Mouse (Mus musculus): ENCODE results near the gene Dnm1l. TPM values are rescaled to one million over a fixed set of nuclear protein-coding genes. Genes with fewer than 3 reads are reported as not detected.
"Not testable (repeated sequence)": the region's sequence is repeated elsewhere in the genome, so short reads cannot be mapped to it uniquely, and the experiment has no call there.

The Dnm1l gene
- polyA plus RNA-seq (2014; fragmentation: Nextera tagmentation; extraction: Ambion mirVana), result 74.1 and 80.9 TPM in 2 replicates

- H3K4me2 ChIP-seq (ENCODE audit: low read depth), result peak within 1 kb of the TSS; percentile 57
- peak within 1 kb of the TSS; percentile 88 for H3K4me3 ChIP-seq (ENCODE audit: low read depth, low read length)
- no peaks in the 10 kb centered on the region for H3K27me3 ChIP-seq (ENCODE audit: control insufficient read depth, insufficient read depth, low read length)
- 0 out of 2 replicates have a peak, but pooled peaks cover 5% of the 10 kb centered on the region for H3K4me1 ChIP-seq (ENCODE audit: control insufficient read depth, insufficient read depth, low read length)
- no peaks in the 10 kb centered on the region for H3K9me3 ChIP-seq (ENCODE audit: control insufficient read depth, low read length)
- H3K36me3 ChIP-seq (ENCODE audit: control insufficient read depth, insufficient read depth, low read length), result peaks cover under 1% of the 10 kb centered on the region; the same call in 1 of the 2 replicates
- peak within 1 kb of the TSS; percentile 91 for H3K9ac ChIP-seq (ENCODE audit: low read length)
- H3K27ac ChIP-seq (ENCODE audit: low read depth, low read length), result peak within 1 kb of the TSS; percentile 85
- DNase-seq (ENCODE audit: low spot score) (peak; percentile 94), ATAC-seq (ENCODE audit: insufficient read depth, low FRiP score, low TSS enrichment) (peak; percentile 99)
- under 1% methylated on average over 54 of the region's 55 CpGs for WGBS
Observed at GRCm38 (mm10) chr16:16358481-16359100, at the start of gene Dnm1l. Dnm1l (minus strand) TSS chr16:16358959.

GRCm38 (mm10) chr16:16367217-16367616, 8.5 kb upstream of the Dnm1l start:
- DNase-seq (ENCODE audit: low spot score); H3K27me3 ChIP-seq (ENCODE audit: control insufficient read depth, insufficient read depth, low read length); ATAC-seq (ENCODE audit: insufficient read depth, low FRiP score, low TSS enrichment); H3K4me3 ChIP-seq (ENCODE audit: low read depth, low read length); H3K4me2 ChIP-seq (ENCODE audit: low read depth); H3K36me3 ChIP-seq (ENCODE audit: control insufficient read depth, insufficient read depth, low read length); H3K9ac ChIP-seq (ENCODE audit: low read length); H3K4me1 ChIP-seq (ENCODE audit: control insufficient read depth, insufficient read depth, low read length); H3K27ac ChIP-seq (ENCODE audit: low read depth, low read length); H3K9me3 ChIP-seq (ENCODE audit: control insufficient read depth, low read length): not testable (repeated sequence)
- WGBS, result 70% methylated on average over 8 of the region's 9 CpGs

GRCm38 (mm10) chr16:16359101-16359482, 333 bp upstream of the Dnm1l start:
- H3K27ac ChIP-seq (ENCODE audit: low read depth, low read length); H3K27me3 ChIP-seq (ENCODE audit: control insufficient read depth, insufficient read depth, low read length); H3K36me3 ChIP-seq (ENCODE audit: control insufficient read depth, insufficient read depth, low read length); DNase-seq (ENCODE audit: low spot score); H3K9me3 ChIP-seq (ENCODE audit: control insufficient read depth, low read length); H3K9ac ChIP-seq (ENCODE audit: low read length); H3K4me1 ChIP-seq (ENCODE audit: control insufficient read depth, insufficient read depth, low read length): not testable (repeated sequence)
- WGBS, result 53% methylated on average over 9 of the region's 9 CpGs
- H3K4me3 ChIP-seq (ENCODE audit: low read depth, low read length), result peak overlapping the region; percentile 88
- 0 out of 2 replicates have a peak overlapping the region, but pooled peaks have one; percentile 22 for H3K4me2 ChIP-seq (ENCODE audit: low read depth)
- ATAC-seq (ENCODE audit: insufficient read depth, low FRiP score, low TSS enrichment), result peak; percentile 49; the same call in 1 of the 2 replicates

- 6% methylated on average over 6 of the region's 6 CpGs for WGBS
- H3K9ac ChIP-seq (ENCODE audit: low read length), result peak overlapping the region; percentile 91
- peaks cover 2% of the 10 kb centered on the region; the same call in 1 of the 2 replicates for H3K36me3 ChIP-seq (ENCODE audit: control insufficient read depth, insufficient read depth, low read length)
- H3K4me2 ChIP-seq (ENCODE audit: low read depth), result peak overlapping the region; percentile 57
- DNase-seq (ENCODE audit: low spot score) (no peak), ATAC-seq (ENCODE audit: insufficient read depth, low FRiP score, low TSS enrichment) (no peak)
- H3K4me1 ChIP-seq (ENCODE audit: control insufficient read depth, insufficient read depth, low read length), result 0 out of 2 replicates have a peak, but pooled peaks cover 5% of the 10 kb centered on the region
- no peaks in the 10 kb centered on the region for H3K9me3 ChIP-seq (ENCODE audit: control insufficient read depth, low read length)
- no peak overlapping the region for H3K27ac ChIP-seq (ENCODE audit: low read depth, low read length)
- H3K27me3 ChIP-seq (ENCODE audit: control insufficient read depth, insufficient read depth, low read length), result no peaks in the 10 kb centered on the region
- H3K4me3 ChIP-seq (ENCODE audit: low read depth, low read length), result peak overlapping the region; percentile 88
Observed at GRCm38 (mm10) chr16:16357908-16358307, 851 bp downstream of the Dnm1l start.

- Histone ChIP-seq H3K4me3 (ENCODE audit: low read depth, low read length) (no peak overlapping the region), H3K4me2 (ENCODE audit: low read depth) (no peak overlapping the region), H3K27me3 (ENCODE audit: control insufficient read depth, insufficient read depth, low read length) (no peaks in the 10 kb centered on the region), H3K36me3 (ENCODE audit: control insufficient read depth, insufficient read depth, low read length) (peaks cover 2% of the 10 kb centered on the region; the same call in 1 of the 2 replicates), H3K27ac (ENCODE audit: low read depth, low read length) (no peak overlapping the region), H3K9ac (ENCODE audit: low read length) (no peak overlapping the region), H3K4me1 (ENCODE audit: control insufficient read depth, insufficient read depth, low read length) (no peaks in the 10 kb centered on the region), H3K9me3 (ENCODE audit: control insufficient read depth, low read length) (no peaks in the 10 kb centered on the region)
- ATAC-seq (ENCODE audit: insufficient read depth, low FRiP score, low TSS enrichment), result no peak
- 94% methylated on average over 5 of the region's 5 CpGs for WGBS
- DNase-seq (ENCODE audit: low spot score), result no peak
Observed at GRCm38 (mm10) chr16:16346420-16346819, 12.3 kb downstream of the Dnm1l start.

- Histone ChIP-seq H3K27me3 (ENCODE audit: control insufficient read depth, insufficient read depth, low read length) (no peaks in the 10 kb centered on the region), H3K4me3 (ENCODE audit: low read depth, low read length) (no peak overlapping the region), H3K4me1 (ENCODE audit: control insufficient read depth, insufficient read depth, low read length) (no peaks in the 10 kb centered on the region), H3K4me2 (ENCODE audit: low read depth) (no peak overlapping the region), H3K9me3 (ENCODE audit: control insufficient read depth, low read length) (no peaks in the 10 kb centered on the region), H3K27ac (ENCODE audit: low read depth, low read length) (no peak overlapping the region), H3K9ac (ENCODE audit: low read length) (no peak overlapping the region), H3K36me3 (ENCODE audit: control insufficient read depth, insufficient read depth, low read length) (no peaks in the 10 kb centered on the region)
- 88% methylated on average over 5 of the region's 5 CpGs for WGBS
- no peak for DNase-seq (ENCODE audit: low spot score)
- no peak for ATAC-seq (ENCODE audit: insufficient read depth, low FRiP score, low TSS enrichment)
Observed at GRCm38 (mm10) chr16:16325775-16326336, 32.9 kb downstream of the Dnm1l start.

- ATAC-seq (ENCODE audit: insufficient read depth, low FRiP score, low TSS enrichment) (no peak), DNase-seq (ENCODE audit: low spot score) (no peak)
- Histone ChIP-seq H3K4me2 (ENCODE audit: low read depth) (no peak overlapping the region), H3K9me3 (ENCODE audit: control insufficient read depth, low read length) (no peaks in the 10 kb centered on the region), H3K9ac (ENCODE audit: low read length) (no peak overlapping the region), H3K4me3 (ENCODE audit: low read depth, low read length) (no peak overlapping the region), H3K36me3 (ENCODE audit: control insufficient read depth, insufficient read depth, low read length) (no peaks in the 10 kb centered on the region), H3K27me3 (ENCODE audit: control insufficient read depth, insufficient read depth, low read length) (no peaks in the 10 kb centered on the region), H3K4me1 (ENCODE audit: control insufficient read depth, insufficient read depth, low read length) (no peaks in the 10 kb centered on the region), H3K27ac (ENCODE audit: low read depth, low read length) (no peak overlapping the region)
- 85% methylated on average over 5 of the region's 5 CpGs for WGBS
Observed at GRCm38 (mm10) chr16:16311319-16311718, 47.4 kb downstream of the Dnm1l start.

GRCm38 (mm10) chr16:16303888-16304287, 54.9 kb downstream of the Dnm1l start:
- Histone ChIP-seq H3K27me3 (ENCODE audit: control insufficient read depth, insufficient read depth, low read length) (no peaks in the 10 kb centered on the region), H3K27ac (ENCODE audit: low read depth, low read length) (no peak overlapping the region), H3K4me3 (ENCODE audit: low read depth, low read length) (peak overlapping the region; percentile 88), H3K9ac (ENCODE audit: low read length) (no peak overlapping the region), H3K9me3 (ENCODE audit: control insufficient read depth, low read length) (no peaks in the 10 kb centered on the region), H3K36me3 (ENCODE audit: control insufficient read depth, insufficient read depth, low read length) (no peaks in the 10 kb centered on the region), H3K4me2 (ENCODE audit: low read depth) (peak overlapping the region; percentile 85), H3K4me1 (ENCODE audit: control insufficient read depth, insufficient read depth, low read length) (peaks cover 7% of the 10 kb centered on the region)
- DNase-seq (ENCODE audit: low spot score) (no peak), ATAC-seq (ENCODE audit: insufficient read depth, low FRiP score, low TSS enrichment) (no peak)
- WGBS, result 23% methylated on average over 7 of the region's 7 CpGs

Data from neural tube, embryonic 11.5 days (tissue).